Mouse (Mus musculus): Measurements from ENCODE around the gene Endou.

- TF ChIP-seq CTCF (IDR thresholded peaks at IDR 0.05; ENCODE audit: control insufficient read depth, insufficient read depth, insufficient read length): no peak
- TF ChIP-seq MYOD1 (IDR thresholded peaks at IDR 0.05; ENCODE audit: control insufficient read depth, insufficient read length, low read depth): no peak
- TF ChIP-seq CEBPB (IDR thresholded peaks at IDR 0.05; ENCODE audit: low read depth): no peak
- no peak for TF ChIP-seq MAX (IDR thresholded peaks at IDR 0.05)
Measured at GRCm38 (mm10) chr15:97745331-97745730, 14.2 kb upstream of the Endou start.
